Mouse (Mus musculus): ENCODE measurements around the gene Plin4. TPM values are rescaled to one million over a fixed set of nuclear protein-coding genes. Genes with fewer than 3 reads are reported as not detected.

Plin4 gene
- polyA plus RNA-seq, 1 experiment from 2014 or later: 7.1 TPM

DNA sequence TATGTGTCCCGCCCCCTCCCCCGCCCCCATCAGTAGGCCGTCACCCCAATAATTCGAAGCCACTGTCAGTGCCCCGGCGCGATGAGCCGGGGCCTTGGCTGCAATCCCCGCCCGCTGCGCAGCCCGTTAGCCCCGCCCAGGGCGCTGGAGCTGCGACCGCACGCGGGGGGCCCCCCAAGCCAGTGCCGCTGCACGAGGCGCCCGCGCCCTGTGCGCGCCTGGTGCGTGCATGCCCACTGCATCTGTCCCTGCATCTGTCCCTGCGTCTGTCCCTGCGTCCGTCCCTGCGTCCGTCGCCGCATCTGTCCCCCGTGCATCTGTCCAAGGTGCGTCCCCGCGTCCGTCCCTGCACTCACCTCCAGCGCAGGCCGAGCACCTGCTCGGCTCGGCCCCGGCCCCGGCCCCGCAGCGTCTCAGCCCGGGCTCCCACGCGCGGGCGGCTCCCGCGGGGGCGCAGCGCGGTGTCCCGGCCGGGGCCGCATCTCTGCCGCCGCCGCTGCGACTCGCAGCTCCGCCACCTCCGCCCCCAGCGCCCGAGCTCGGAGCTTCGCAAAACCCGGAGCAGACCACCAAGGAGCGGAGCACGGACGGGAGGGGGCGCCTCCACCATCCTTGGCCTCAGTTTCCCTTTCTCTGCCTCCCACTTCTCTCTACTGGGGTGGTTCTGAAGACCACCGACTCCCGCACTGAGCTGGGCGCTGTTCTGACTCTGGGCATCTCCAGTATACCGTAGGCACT lies 30.4 kb upstream of the Plin4 start, which contains the start of gene Sema6b:
Sema6b (minus strand) TSS at position 486 of the 738 bp plus-strand sequence.
- TF ChIP-seq CTCF (IDR thresholded peaks at IDR 0.05): no peak
- H3K27me3 ChIP-seq: peaks cover 40% of the 10 kb centered on the region
- DNase-seq (ENCODE audit: low read depth, low spot score) (no peak), ATAC-seq (no peak)
- POLR2A ChIA-PET: no interaction called here
- CTCF ChIA-PET: interaction anchor here (0.8 kb wide), 1 partner anchor 116 kb away, joined by 3 read pairs; no protein-coding TSS in a partner anchor
- in situ Hi-C loops (cut with MboI; ENCODE audit: low pct_unique_long_range_greater_than_20kb): no loop called here

DNA sequence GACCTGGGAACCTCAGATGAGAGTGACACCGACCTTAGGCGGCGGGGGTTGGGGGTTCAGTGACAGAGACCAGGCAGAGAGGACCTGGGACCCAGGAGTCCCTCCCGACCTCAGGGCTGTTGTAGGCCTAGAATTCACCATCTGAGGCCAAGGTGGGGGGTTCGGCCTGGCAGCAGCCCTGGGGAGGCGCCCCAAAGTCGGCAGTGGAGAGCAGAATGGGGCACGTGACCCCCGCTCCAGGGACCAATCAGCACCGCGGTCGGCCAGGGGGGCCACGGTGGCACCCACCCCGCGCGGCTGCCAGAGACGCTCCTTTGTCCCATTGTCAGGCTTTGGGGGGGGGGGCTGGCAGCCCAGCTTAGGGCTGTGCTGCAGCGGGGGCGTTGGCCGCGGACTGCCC lies 29.8 kb upstream of the Plin4 start:
- in situ Hi-C loops (cut with MboI; ENCODE audit: low pct_unique_long_range_greater_than_20kb): no loop called here
- CTCF ChIA-PET: interaction anchor here (0.8 kb wide), 1 partner anchor 116 kb away, joined by 3 read pairs; no protein-coding TSS in a partner anchor
- TF ChIP-seq CTCF (IDR thresholded peaks at IDR 0.05): no peak
- ATAC-seq (no peak), DNase-seq (ENCODE audit: low read depth, low spot score) (no peak)
- H3K27me3 ChIP-seq: peaks cover 34% of the 10 kb centered on the region
- POLR2A ChIA-PET: no interaction called here

DNA sequence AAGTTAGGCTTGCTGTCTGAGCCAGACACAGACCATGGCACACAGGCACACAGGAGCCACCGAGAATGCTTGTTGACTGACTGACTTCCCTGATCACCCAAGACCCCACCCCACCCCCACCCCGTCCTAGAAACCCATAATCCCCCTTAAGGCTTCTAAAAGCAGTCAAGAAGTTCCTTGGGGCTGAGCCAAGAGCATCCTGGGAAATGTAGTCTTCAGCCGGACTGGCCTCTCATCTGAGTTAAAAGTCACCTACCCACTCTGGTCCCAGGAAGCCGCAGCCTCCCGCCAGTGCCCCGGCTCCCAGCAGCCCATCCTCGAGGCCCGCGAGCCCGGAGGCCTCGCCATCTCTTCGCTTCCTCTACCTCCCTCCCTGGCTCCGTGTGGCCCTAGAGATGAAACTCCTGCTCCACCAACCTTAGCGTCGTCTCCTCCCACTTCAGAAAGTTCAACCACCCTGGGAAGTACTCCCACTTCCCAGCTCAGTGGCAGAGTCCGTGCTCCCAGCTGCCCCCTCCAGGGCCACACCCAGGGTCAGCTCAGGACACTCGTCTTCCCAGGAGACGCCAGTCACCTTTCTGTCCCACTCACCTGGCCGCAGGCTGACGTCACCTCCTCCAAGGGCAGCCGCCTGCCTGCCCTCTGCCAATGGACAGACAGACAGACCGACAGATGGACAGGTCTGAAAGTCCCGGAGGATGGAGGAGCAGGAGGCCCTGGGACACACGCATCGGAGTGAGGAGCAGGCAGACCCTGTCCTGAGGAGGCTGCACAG lies 28.4 kb upstream of the Plin4 start:
- POLR2A ChIA-PET: no interaction called here
- ATAC-seq (no peak), DNase-seq (ENCODE audit: low read depth, low spot score) (no peak)
- no peak for TF ChIP-seq CTCF (IDR thresholded peaks at IDR 0.05)
- H3K27me3 ChIP-seq: peaks cover 21% of the 10 kb centered on the region
- in situ Hi-C loops (cut with MboI; ENCODE audit: low pct_unique_long_range_greater_than_20kb): no loop called here
- CTCF ChIA-PET: no interaction called here

DNA sequence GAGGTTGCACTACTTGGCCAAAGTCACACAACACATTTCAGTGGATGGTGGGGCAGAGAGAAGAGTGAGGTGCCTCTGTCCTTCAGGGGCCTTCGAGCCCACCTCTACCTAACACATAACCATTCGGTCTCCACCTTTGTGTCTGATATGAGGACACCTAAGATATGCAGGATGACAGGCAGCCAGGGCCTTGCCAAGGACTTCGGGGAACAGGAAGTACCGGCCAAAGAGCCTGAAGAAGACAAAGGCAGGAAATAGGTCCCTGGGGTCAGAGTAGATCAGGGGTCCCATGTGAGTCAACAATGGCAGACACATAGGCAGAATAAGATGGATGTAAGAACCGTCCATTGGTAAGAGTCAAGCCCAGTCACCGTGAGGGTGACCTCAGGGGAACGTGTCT lies 27.0 kb upstream of the Plin4 start:
- no peak for TF ChIP-seq CTCF (IDR thresholded peaks at IDR 0.05)
- peaks cover 16% of the 10 kb centered on the region for H3K27me3 ChIP-seq
- ATAC-seq (no peak), DNase-seq (ENCODE audit: low read depth, low spot score) (no peak)
- in situ Hi-C loops (cut with MboI; ENCODE audit: low pct_unique_long_range_greater_than_20kb): no loop called here
- CTCF ChIA-PET: interaction anchor here (1.0 to 2.6 kb wide), 2 partner anchors 14 to 23 kb away, joined by 3 to 12 read pairs; no protein-coding TSS in a partner anchor
- POLR2A ChIA-PET: no interaction called here

DNA sequence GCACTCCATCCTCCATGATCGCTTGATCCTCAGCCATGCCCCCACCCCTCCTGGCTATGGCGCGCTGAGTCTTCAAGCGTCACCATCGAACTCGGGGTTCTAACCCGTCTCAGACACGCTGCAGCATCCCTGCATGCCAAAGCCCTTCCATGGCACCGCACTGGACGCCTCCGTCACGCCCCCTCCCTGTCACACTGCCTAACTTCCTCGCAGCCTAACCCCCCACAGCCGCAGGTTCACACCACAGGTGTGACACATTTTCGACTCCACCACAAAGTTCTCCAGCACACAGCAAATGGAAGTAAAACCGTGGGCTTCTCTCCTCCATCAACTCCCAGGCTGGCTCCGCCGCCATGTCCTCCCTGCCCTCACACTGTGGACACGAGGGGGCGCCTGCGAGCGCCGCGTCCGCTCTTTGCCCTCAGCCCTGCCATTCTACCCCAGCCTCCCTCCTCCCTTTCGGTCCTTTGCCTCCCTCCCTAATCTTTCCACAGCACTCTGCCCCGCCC lies 24.9 kb upstream of the Plin4 start:
- DNase-seq (ENCODE audit: low read depth, low spot score) (no peak), ATAC-seq (no peak)
- in situ Hi-C loops (cut with MboI; ENCODE audit: low pct_unique_long_range_greater_than_20kb): loop anchor here (5.0 kb wide), 1 partner anchor 118 kb away; no protein-coding TSS in a partner anchor
- peaks cover 8% of the 10 kb centered on the region for H3K27me3 ChIP-seq
- CTCF ChIA-PET: interaction anchor here (0.7 to 3.1 kb wide), 6 partner anchors 22 to 121 kb away, joined by 3 to 12 read pairs (median 6); no protein-coding TSS in a partner anchor
- POLR2A ChIA-PET: no interaction called here
- no peak for TF ChIP-seq CTCF (IDR thresholded peaks at IDR 0.05)

DNA sequence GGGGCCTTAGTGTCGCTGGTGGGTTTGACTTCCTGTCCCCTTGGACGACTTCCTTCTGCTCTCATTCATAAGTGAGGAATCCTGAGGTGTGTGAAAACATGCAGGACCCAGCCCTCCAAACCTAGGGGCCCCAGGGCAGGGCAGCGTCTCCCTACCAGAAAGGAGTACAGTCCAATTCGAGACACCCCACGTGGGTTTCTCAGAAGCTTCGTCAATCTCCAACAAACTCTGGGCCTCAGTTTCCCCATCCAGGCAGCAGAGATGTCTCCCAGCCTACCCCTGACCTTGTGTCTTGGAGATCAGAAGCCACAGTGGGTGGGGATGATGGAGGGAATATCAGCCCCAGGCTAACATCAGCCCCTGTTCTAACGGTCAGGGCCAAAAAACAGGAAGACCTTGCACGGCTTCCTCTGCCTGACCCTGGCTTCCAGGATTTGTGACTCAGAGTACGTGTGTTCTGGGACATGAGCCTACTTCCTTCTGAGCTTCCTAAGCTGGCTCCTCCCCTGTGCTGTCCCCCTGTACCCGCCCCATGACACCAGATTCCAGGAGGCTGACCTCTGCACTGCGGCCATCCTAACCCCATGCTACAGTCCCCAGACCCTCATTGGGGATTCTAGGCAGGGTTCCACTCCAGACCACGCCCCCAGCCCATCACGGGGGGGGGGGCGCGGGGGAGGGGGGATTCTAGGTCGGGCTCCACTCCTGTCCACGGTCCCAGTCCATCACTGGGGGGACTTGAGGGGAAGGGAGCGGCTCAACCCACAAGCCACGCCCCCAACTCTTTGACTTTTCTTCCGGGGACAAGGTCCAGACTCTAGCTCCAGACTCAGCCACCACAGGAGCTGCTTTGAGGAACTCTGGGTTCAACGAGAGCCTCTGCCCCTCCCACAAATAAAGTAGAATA lies 24.1 kb upstream of the Plin4 start:
- ATAC-seq (no peak), DNase-seq (ENCODE audit: low read depth, low spot score) (no peak)
- in situ Hi-C loops (cut with MboI; ENCODE audit: low pct_unique_long_range_greater_than_20kb): loop anchor here (5.0 kb wide), 1 partner anchor 119 kb away; no protein-coding TSS in a partner anchor
- POLR2A ChIA-PET: no interaction called here
- H3K27me3 ChIP-seq: peaks cover under 1% of the 10 kb centered on the region
- CTCF ChIA-PET: interaction anchor here (0.6 to 3.1 kb wide), 9 partner anchors 13 to 122 kb away, joined by 3 to 12 read pairs (median 4); partner anchors contain the start of gene Plin5
- no peak for TF ChIP-seq CTCF (IDR thresholded peaks at IDR 0.05)

DNA sequence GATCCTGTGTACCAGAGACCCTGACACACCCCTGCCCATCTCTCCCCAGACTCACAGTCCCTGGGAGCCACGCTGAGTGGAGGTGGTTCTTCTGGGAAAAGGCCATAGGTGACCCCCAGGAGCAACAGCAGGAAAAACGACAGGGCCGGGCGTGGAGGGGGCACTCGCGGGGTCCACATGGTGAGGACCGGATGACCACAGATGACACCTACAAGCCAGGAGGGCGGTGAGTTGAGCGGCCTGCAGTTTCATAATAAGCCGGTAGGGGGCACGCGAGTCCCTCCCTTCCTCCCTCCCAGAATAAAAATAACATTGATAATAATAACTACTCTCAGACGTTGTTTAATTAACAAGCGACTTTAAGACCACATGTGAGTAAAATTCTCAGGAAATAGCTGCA lies 23.1 kb upstream of the Plin4 start:
- ATAC-seq: no peak
- ChIA-PET CTCF (interaction anchor here (1.1 to 3.1 kb wide), 4 partner anchors 16 to 123 kb away, joined by 3 to 12 read pairs (median 5); partner anchors contain the start of gene Plin5), POLR2A (no interaction called here)
- no peak for DNase-seq (ENCODE audit: low read depth, low spot score)
- in situ Hi-C loops (cut with MboI; ENCODE audit: low pct_unique_long_range_greater_than_20kb): loop anchor here (5.0 kb wide), 1 partner anchor 120 kb away; no protein-coding TSS in a partner anchor
- no peaks in the 10 kb centered on the region for H3K27me3 ChIP-seq
- TF ChIP-seq CTCF (IDR thresholded peaks at IDR 0.05): no peak

DNA sequence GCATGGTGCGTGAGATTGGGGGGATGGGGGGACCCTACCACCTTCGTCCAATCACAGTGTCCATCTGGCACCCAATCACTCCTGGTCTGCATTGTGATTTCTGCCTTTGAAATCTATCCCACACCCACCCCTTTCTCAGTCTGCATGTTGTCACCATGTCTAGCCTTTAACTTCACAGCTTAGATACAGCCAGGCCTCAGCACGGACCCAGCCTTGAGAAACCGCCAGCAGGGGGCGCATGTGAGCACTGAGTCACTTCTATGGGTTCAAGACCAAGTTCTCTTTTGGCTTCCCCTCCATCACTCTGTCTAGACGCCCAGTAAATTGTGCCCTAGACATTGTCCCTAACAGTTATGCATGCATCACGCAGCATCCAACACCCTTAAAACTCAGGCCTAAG lies 22.2 kb upstream of the Plin4 start:
- in situ Hi-C loops (cut with MboI; ENCODE audit: low pct_unique_long_range_greater_than_20kb): loop anchor here (5.0 kb wide), 1 partner anchor 120 kb away; no protein-coding TSS in a partner anchor

DNA sequence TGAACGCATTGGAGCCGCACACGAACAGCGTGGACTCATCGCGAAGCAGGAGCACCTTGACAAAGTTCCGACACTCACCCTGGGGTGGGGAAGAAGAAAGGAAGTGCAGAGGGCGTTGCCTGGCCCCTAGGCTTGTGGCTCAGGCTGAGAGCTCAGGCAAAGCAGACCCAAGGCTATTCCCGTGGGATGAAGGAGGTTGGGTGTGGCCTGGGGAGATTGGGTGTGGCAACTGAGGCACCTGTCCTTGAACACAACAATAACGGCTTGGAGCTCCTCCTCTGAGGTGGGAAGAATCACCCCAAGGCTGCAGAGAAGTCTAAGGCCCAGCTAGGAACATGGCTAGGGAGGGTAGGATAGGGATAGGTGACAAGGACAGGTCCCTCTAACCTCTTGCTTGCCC lies 21.5 kb upstream of the Plin4 start:
- CTCF ChIA-PET: interaction anchor here (0.7 to 2.4 kb wide), 7 partner anchors 19 to 133 kb away, joined by 3 to 11 read pairs (median 5); no protein-coding TSS in a partner anchor
- in situ Hi-C loops (cut with MboI; ENCODE audit: low pct_unique_long_range_greater_than_20kb): loop anchor here (5.0 kb wide), 1 partner anchor 121 kb away; no protein-coding TSS in a partner anchor
- no peak for DNase-seq (ENCODE audit: low read depth, low spot score)
- POLR2A ChIA-PET: no interaction called here
- no peak for ATAC-seq
- TF ChIP-seq CTCF (IDR thresholded peaks at IDR 0.05): no peak
- H3K27me3 ChIP-seq: peaks cover 2% of the 10 kb centered on the region

More for the DNA sequence above, 22.2 kb upstream of the Plin4 start:
- POLR2A ChIA-PET: no interaction called here
- no peak for TF ChIP-seq CTCF (IDR thresholded peaks at IDR 0.05)
- ATAC-seq: no peak
- DNase-seq (ENCODE audit: low read depth, low spot score): no peak
- no peaks in the 10 kb centered on the region for H3K27me3 ChIP-seq
- CTCF ChIA-PET: interaction anchor here (0.8 to 1.9 kb wide), 4 partner anchors 18 to 124 kb away, joined by 3 to 11 read pairs (median 8); no protein-coding TSS in a partner anchor
